Mouse (Mus musculus): ENCODE measurements around the gene Dtl. TPM values are rescaled to one million over a fixed set of nuclear protein-coding genes. Genes with fewer than 3 reads are reported as not detected.

Gene Dtl
- polyA plus RNA-seq, 1 experiment: 0.46 TPM

DNA sequence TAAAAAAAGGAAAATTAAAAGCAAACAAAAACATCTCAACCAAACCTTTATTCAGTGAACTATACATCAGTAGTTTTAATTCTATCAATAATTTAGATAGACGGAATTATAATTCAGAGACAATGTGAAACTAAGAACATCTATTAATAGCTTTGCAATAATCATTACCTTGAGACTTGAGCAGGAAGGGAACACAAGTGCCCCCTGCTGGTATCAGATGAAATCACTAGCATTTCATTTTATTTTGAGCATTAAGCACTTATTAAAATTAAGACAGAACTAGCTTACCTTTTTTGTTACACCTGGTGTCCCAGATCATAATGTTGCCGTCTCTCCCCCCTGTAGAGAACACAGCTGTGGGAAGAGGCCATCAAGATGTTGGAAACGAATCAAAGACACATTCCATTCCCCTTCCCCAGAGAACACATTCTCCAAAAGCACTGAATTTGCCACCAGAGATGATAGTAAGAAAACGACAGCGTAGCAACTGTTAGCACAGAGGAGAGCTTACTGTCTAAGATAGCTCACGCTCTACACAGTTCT is 12.4 kb downstream of the Dtl start:
- 47% methylated on average over 6 of the region's 6 CpGs for WGBS
- Histone ChIP-seq H3K4me3 (replicated peaks; ENCODE audit: extremely low read depth, low read depth, low read length) (no peak overlapping the region), H3K4me1 (ENCODE audit: control insufficient read depth, insufficient read depth, low read length) (no peaks in the 10 kb centered on the region; the same call in 1 of the 2 replicates)
- TF ChIP-seq POLR2A (IDR thresholded peaks at IDR 0.05; ENCODE audit: borderline replicate concordance, extremely low read depth, low read depth, low read length): no peak
- no peak for TF ChIP-seq CTCF (IDR thresholded peaks at IDR 0.05; ENCODE audit: insufficient read depth, low read length)
- DNase-seq: peak; percentile 19

DNA sequence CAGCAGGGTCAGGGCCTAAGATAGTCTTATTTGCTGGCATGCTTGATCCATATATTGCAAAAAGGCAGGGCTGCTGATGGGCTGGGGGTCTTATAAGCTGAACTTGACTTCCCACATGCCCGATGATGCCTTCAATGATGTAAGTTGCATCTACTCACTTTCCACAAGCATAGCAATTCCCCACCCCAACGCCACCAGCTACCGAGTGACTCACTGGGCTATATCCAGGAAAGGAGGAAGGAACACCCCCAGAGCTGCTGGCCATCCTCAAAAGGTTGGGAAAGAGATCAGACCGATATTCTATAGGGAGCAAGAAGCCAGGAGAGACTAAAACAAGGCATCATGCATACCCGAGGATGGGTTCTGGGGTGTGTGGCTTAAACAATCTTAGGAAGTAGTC is 15.6 kb downstream of the Dtl start:
- no peak for DNase-seq
- H3K4me3 ChIP-seq (replicated peaks; ENCODE audit: extremely low read depth, low read depth, low read length): no peak overlapping the region
- no peak for TF ChIP-seq POLR2A (IDR thresholded peaks at IDR 0.05; ENCODE audit: borderline replicate concordance, extremely low read depth, low read depth, low read length)
- no peak for TF ChIP-seq CTCF (IDR thresholded peaks at IDR 0.05; ENCODE audit: insufficient read depth, low read length)
- 54% methylated on average over 5 of the region's 5 CpGs for WGBS
- no peaks in the 10 kb centered on the region; the same call in 1 of the 2 replicates for H3K4me1 ChIP-seq (ENCODE audit: control insufficient read depth, insufficient read depth, low read length)

DNA sequence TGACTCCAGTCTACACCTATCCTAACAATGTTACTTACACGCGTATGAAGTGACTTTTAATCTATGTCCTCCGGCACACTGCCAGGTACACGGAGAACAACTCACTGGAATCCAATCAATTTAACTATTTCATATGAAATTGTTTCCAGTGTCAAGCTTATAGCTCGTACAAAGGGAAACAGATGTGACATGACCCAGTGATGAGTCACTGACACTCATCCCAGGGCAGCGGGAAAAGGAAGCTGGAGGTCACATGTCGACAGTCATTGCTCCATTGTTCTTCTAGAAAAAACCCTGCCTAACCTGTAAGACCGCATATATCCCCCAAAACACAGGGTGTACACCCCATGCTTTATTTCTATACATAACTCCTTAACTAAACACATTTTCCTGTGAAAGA is 18.2 kb downstream of the Dtl start:
- TF ChIP-seq CTCF (IDR thresholded peaks at IDR 0.05; ENCODE audit: insufficient read depth, low read length) (no peak), POLR2A (IDR thresholded peaks at IDR 0.05; ENCODE audit: borderline replicate concordance, extremely low read depth, low read depth, low read length) (no peak)
- no peak for DNase-seq
- Histone ChIP-seq H3K4me3 (replicated peaks; ENCODE audit: extremely low read depth, low read depth, low read length) (no peak overlapping the region), H3K4me1 (ENCODE audit: control insufficient read depth, insufficient read depth, low read length) (no peaks in the 10 kb centered on the region; the same call in 1 of the 2 replicates)
- WGBS: 34% methylated on average over 8 of the region's 8 CpGs

DNA sequence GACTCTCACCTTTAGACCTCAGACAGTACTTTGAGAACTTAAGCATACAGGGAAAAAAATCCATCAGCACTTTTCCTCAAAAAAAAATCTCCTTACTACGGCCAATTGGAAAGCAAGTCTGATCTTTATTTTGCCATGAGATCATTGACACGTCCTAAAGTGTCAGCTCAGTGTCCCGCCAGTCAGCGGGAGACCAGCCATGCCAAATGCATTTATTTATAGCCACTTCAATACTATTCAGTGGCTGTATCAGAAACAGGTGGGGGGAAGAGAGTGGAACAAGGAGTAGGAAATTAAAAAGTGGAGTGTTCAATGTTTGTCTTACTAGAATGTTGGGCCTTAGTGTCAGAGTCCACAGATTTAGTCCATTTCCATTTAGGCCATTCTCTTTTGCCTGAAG is 24.6 kb downstream of the Dtl start:
- no peak for DNase-seq

DNA sequence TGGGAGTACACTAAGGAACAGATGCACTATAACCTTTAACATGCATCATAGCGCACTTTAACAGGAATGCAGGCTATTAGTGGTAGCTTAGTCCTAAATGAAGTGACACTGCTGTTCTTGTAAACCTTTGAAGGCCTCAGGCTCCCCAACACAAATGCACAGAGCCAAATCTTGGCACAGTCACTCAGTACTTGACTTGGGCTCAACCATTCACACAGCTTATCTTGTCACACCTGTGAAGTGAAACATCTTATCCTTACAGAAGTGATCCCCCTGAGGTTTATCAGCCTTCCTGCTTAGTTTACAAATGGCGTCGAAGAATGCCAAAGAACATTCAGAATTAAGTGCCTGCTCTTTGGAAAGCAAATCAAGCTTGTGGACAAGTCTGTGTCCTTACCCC is 31.6 kb downstream of the Dtl start:
- no peak for DNase-seq
- TF ChIP-seq POLR2A (IDR thresholded peaks at IDR 0.05; ENCODE audit: borderline replicate concordance, extremely low read depth, low read depth, low read length) (no peak), CTCF (IDR thresholded peaks at IDR 0.05; ENCODE audit: insufficient read depth, low read length) (no peak)
- Histone ChIP-seq H3K4me3 (replicated peaks; ENCODE audit: extremely low read depth, low read depth, low read length) (no peak overlapping the region), H3K4me1 (ENCODE audit: control insufficient read depth, insufficient read depth, low read length) (no peaks in the 10 kb centered on the region)
- 71% methylated on average over 3 of the region's 3 CpGs for WGBS

More for the DNA sequence above, 24.6 kb downstream of the Dtl start:
- Histone ChIP-seq H3K4me1 (ENCODE audit: control insufficient read depth, insufficient read depth, low read length) (no peaks in the 10 kb centered on the region), H3K4me3 (replicated peaks; ENCODE audit: extremely low read depth, low read depth, low read length) (no peak overlapping the region)
- 69% methylated on average over 4 of the region's 4 CpGs for WGBS
- no peak for TF ChIP-seq CTCF (IDR thresholded peaks at IDR 0.05; ENCODE audit: insufficient read depth, low read length)
- TF ChIP-seq POLR2A (IDR thresholded peaks at IDR 0.05; ENCODE audit: borderline replicate concordance, extremely low read depth, low read depth, low read length): no peak

DNA sequence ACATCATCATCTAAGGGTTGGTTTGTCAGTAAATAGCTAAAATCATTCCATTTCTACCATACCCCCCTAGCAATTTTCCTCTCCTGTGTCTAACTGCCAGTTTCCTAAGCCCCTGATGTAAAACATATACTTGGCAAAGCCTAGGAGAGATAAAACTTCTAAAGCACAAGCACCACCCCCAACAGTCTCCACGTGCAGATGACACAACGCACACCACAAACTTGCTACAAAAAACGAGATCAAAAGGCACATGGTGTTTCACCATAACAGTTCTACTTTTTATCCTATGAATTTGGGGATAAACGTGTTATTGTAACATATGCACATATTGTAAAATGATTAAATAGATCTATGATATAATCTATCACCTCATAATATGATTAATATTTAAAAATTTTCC is 33.7 kb downstream of the Dtl start:
- H3K4me1 ChIP-seq (ENCODE audit: control insufficient read depth, insufficient read depth, low read length): no peaks in the 10 kb centered on the region
- WGBS: 76% methylated on average over 4 of the region's 4 CpGs
- DNase-seq: no peak
- no peak for TF ChIP-seq CTCF (IDR thresholded peaks at IDR 0.05; ENCODE audit: insufficient read depth, low read length)
- no peak for TF ChIP-seq POLR2A (IDR thresholded peaks at IDR 0.05; ENCODE audit: borderline replicate concordance, extremely low read depth, low read depth, low read length)
- H3K4me3 ChIP-seq (replicated peaks; ENCODE audit: extremely low read depth, low read depth, low read length): no peak overlapping the region

DNA sequence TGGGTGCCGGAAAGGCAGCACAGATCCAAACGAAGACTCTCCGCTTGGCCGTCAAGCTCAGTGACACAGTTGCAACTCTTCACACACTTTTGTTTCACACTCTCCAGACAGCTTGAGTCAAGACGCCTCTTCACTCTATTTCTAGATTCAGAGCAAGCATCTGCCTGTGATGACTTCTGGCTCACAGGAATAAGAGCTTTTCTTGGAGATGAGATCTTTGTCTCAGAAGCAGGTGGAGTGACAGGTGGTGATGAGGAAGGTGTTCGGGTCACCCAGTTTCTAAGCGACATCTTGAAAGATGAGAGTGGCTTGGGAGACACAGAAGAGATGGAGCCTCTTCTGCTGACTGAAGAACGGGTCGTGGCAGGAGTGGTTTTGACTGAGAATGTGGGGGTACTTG is 34.3 kb downstream of the Dtl start:
- TF ChIP-seq POLR2A (IDR thresholded peaks at IDR 0.05; ENCODE audit: borderline replicate concordance, extremely low read depth, low read depth, low read length) (no peak), CTCF (IDR thresholded peaks at IDR 0.05; ENCODE audit: insufficient read depth, low read length) (no peak)
- H3K4me1 ChIP-seq (ENCODE audit: control insufficient read depth, insufficient read depth, low read length): no peaks in the 10 kb centered on the region
- H3K4me3 ChIP-seq (replicated peaks; ENCODE audit: extremely low read depth, low read depth, low read length): no peak overlapping the region
- WGBS: 92% methylated on average over 9 of the region's 9 CpGs
- DNase-seq: no peak

DNA sequence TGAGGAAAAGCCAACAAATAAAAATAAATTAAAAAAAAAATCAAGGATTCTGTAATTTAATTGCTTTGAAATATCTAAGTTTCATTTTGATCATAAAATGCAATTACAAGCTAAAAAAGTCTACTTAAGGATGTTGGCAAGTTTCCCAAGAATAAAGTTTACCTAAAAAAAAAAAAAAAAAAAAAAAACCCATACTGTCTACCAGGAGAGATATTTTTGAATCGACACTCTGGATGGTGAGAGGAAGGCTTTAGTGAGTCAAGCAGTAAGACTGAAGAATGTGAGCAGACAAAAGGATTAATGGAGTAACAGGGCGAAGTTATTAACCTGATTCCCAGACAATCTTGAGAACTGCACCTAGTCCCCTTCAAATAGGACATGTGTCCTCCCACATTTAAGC is 35.0 kb downstream of the Dtl start:
- Histone ChIP-seq H3K4me1 (ENCODE audit: control insufficient read depth, insufficient read depth, low read length) (no peaks in the 10 kb centered on the region), H3K4me3 (replicated peaks; ENCODE audit: extremely low read depth, low read depth, low read length) (no peak overlapping the region)
- TF ChIP-seq CTCF (IDR thresholded peaks at IDR 0.05; ENCODE audit: insufficient read depth, low read length) (no peak), POLR2A (IDR thresholded peaks at IDR 0.05; ENCODE audit: borderline replicate concordance, extremely low read depth, low read depth, low read length) (no peak)
- no peak for DNase-seq
- WGBS: 58% methylated on average over 2 of the region's 2 CpGs

DNA sequence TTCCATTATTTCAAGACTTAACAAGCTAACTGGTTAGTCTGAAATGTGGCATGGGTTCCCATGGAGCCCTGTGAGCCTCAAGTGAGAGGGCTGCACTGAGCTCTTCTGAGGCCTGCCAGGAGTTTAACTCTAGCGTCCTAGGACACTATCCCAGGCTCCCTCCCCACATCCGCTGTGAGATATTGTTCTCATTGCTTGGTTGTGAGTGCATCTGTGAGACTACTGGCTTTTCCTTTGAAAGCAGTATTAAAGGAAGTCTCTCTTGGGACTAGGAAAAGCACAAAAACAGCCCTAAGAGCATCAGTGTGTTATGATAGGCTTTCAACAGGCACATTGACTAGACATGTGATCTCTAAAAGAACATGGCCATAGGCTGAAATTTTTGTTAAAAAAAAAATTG is 40.4 kb downstream of the Dtl start:
- no peaks in the 10 kb centered on the region for H3K4me1 ChIP-seq (ENCODE audit: control insufficient read depth, insufficient read depth, low read length)
- no peak for DNase-seq
- no peak for TF ChIP-seq POLR2A (IDR thresholded peaks at IDR 0.05; ENCODE audit: borderline replicate concordance, extremely low read depth, low read depth, low read length)
- H3K4me3 ChIP-seq (replicated peaks; ENCODE audit: extremely low read depth, low read depth, low read length): no peak overlapping the region
- WGBS: 75% methylated on average over 2 of the region's 2 CpGs

DNA sequence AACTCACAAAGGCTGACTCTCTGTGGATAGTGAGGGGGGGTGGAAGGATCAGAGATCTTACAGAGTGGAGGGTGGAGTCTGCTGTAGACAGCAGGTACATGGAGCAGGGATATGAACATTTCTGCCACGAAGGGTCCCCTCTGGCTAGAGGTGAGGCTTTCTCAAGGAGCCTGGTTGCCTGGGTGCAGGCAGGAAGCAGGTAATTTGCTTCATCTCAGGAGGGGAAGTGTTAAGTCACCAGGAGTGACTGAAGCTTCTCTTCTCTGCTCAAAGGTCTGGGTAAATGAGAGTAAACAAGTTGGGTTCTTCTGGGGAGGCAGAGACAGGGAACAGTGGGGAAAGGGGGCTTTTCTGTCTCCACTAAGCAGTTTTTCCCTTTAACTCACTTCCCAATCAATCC is 44.3 kb downstream of the Dtl start:
- Histone ChIP-seq H3K4me3 (replicated peaks; ENCODE audit: extremely low read depth, low read depth, low read length) (no peak overlapping the region), H3K4me1 (ENCODE audit: control insufficient read depth, insufficient read depth, low read length) (no peaks in the 10 kb centered on the region)
- WGBS: 46% methylated on average over 1 of the region's 1 CpGs
- TF ChIP-seq CTCF (IDR thresholded peaks at IDR 0.05; ENCODE audit: insufficient read depth, low read length) (no peak), POLR2A (IDR thresholded peaks at IDR 0.05; ENCODE audit: borderline replicate concordance, extremely low read depth, low read depth, low read length) (no peak)
- DNase-seq: no peak
